Mouse (Mus musculus): Measurements from ENCODE around the gene Spata31d1b. TPM values are rescaled to one million over a fixed set of nuclear protein-coding genes. Genes with fewer than 3 reads are reported as not detected.
"Not testable (repeated sequence)": the region's sequence is repeated elsewhere in the genome, so short reads cannot be mapped to it uniquely, and the experiment has no call there.

Spata31d1b gene
- polyA plus RNA-seq, 1 experiment from 2014 or later = not detected

GRCm38 (mm10) chr13:59690576-59690975, 21.5 kb upstream of the Spata31d1b start:
- DNase-seq (ENCODE audit: low spot score) = no peak
- Histone ChIP-seq H3K27me3 (ENCODE audit: insufficient read depth, low read length) (no peaks in the 10 kb centered on the region), H3K9ac (ENCODE audit: low read depth, low read length) (no peak overlapping the region), H3K27ac (no peak overlapping the region), H3K4me1 (replicated peaks; ENCODE audit: insufficient read depth, low read length) (no peaks in the 10 kb centered on the region), H3K4me3 (replicated peaks; ENCODE audit: low read depth, low read length) (no peak overlapping the region), H3K9me3 (replicated peaks; ENCODE audit: low read length) (no peaks in the 10 kb centered on the region), H3K36me3 (ENCODE audit: insufficient read depth, low read length) (no peaks in the 10 kb centered on the region), H3K4me2 (ENCODE audit: low read length) (no peak overlapping the region)
- no peak for TF ChIP-seq CTCF (IDR thresholded peaks at IDR 0.05; ENCODE audit: low read depth)
- ATAC-seq (replicated peaks; ENCODE audit: low FRiP score, low read depth) = no peak
- WGBS = 77% methylated on average over 7 of the region's 7 CpGs

- no peaks in the 10 kb centered on the region for H3K27me3 ChIP-seq (ENCODE audit: insufficient read depth, low read length)
- WGBS = 70% methylated on average over 10 of the region's 10 CpGs
- no peak for TF ChIP-seq CTCF (IDR thresholded peaks at IDR 0.05; ENCODE audit: low read depth)
- DNase-seq (ENCODE audit: low spot score) (no peak), ATAC-seq (replicated peaks; ENCODE audit: low FRiP score, low read depth) (no peak)
- no peaks in the 10 kb centered on the region for H3K36me3 ChIP-seq (ENCODE audit: insufficient read depth, low read length)
- H3K4me3 ChIP-seq (replicated peaks; ENCODE audit: low read depth, low read length) = no peak overlapping the region
- H3K27ac ChIP-seq = no peak overlapping the region
- H3K9ac ChIP-seq (ENCODE audit: low read depth, low read length) = no peak overlapping the region
- no peaks in the 10 kb centered on the region for H3K9me3 ChIP-seq (replicated peaks; ENCODE audit: low read length)
- H3K4me2 ChIP-seq (ENCODE audit: low read length) = no peak overlapping the region
- H3K4me1 ChIP-seq (replicated peaks; ENCODE audit: insufficient read depth, low read length) = no peaks in the 10 kb centered on the region
Measured at GRCm38 (mm10) chr13:59691478-59691877, 20.6 kb upstream of the Spata31d1b start.

- TF ChIP-seq CTCF (IDR thresholded peaks at IDR 0.05; ENCODE audit: low read depth) = no peak
- Histone ChIP-seq H3K27me3 (ENCODE audit: insufficient read depth, low read length) (no peaks in the 10 kb centered on the region), H3K4me1 (replicated peaks; ENCODE audit: insufficient read depth, low read length) (no peaks in the 10 kb centered on the region), H3K36me3 (ENCODE audit: insufficient read depth, low read length) (no peaks in the 10 kb centered on the region), H3K27ac (no peak within 1 kb of the TSS), H3K9me3 (replicated peaks; ENCODE audit: low read length) (no peaks in the 10 kb centered on the region), H3K4me3 (replicated peaks; ENCODE audit: low read depth, low read length) (no peak within 1 kb of the TSS), H3K4me2 (ENCODE audit: low read length) (no peak within 1 kb of the TSS), H3K9ac (ENCODE audit: low read depth, low read length) (no peak within 1 kb of the TSS)
- DNase-seq (ENCODE audit: low spot score) = no peak
- WGBS = 92% methylated on average over 3 of the region's 3 CpGs
- ATAC-seq (replicated peaks; ENCODE audit: low FRiP score, low read depth) = no peak
Measured at GRCm38 (mm10) chr13:59694008-59694407, 18.1 kb upstream of the Spata31d1b start, which contains the start of gene 4921517D22Rik. Gene 4921517D22Rik (minus strand): TSS chr13:59694108.

GRCm38 (mm10) chr13:59695781-59696180, 16.3 kb upstream of the Spata31d1b start:
- Histone ChIP-seq H3K36me3 (ENCODE audit: insufficient read depth, low read length) (no peaks in the 10 kb centered on the region), H3K27ac (no peak overlapping the region), H3K4me2 (ENCODE audit: low read length) (no peak overlapping the region), H3K9ac (ENCODE audit: low read depth, low read length) (no peak overlapping the region), H3K4me1 (replicated peaks; ENCODE audit: insufficient read depth, low read length) (no peaks in the 10 kb centered on the region), H3K9me3 (replicated peaks; ENCODE audit: low read length) (no peaks in the 10 kb centered on the region), H3K27me3 (ENCODE audit: insufficient read depth, low read length) (no peaks in the 10 kb centered on the region), H3K4me3 (replicated peaks; ENCODE audit: low read depth, low read length) (no peak overlapping the region)
- DNase-seq (ENCODE audit: low spot score) (no peak), ATAC-seq (replicated peaks; ENCODE audit: low FRiP score, low read depth) (no peak)
- TF ChIP-seq CTCF (IDR thresholded peaks at IDR 0.05; ENCODE audit: low read depth) = no peak
- WGBS = 77% methylated on average over 7 of the region's 7 CpGs

GRCm38 (mm10) chr13:59699131-59699530, 13.0 kb upstream of the Spata31d1b start:
- H3K27ac ChIP-seq = no peak overlapping the region
- WGBS = 90% methylated on average over 8 of the region's 8 CpGs
- no peak overlapping the region for H3K9ac ChIP-seq (ENCODE audit: low read depth, low read length)
- H3K4me1 ChIP-seq (replicated peaks; ENCODE audit: insufficient read depth, low read length) = no peaks in the 10 kb centered on the region
- H3K27me3 ChIP-seq (ENCODE audit: insufficient read depth, low read length) = no peaks in the 10 kb centered on the region
- H3K4me2 ChIP-seq (ENCODE audit: low read length) = no peak overlapping the region
- H3K36me3 ChIP-seq (ENCODE audit: insufficient read depth, low read length) = no peaks in the 10 kb centered on the region
- no peak overlapping the region for H3K4me3 ChIP-seq (replicated peaks; ENCODE audit: low read depth, low read length)
- no peak for TF ChIP-seq CTCF (IDR thresholded peaks at IDR 0.05; ENCODE audit: low read depth)
- DNase-seq (ENCODE audit: low spot score) (no peak), ATAC-seq (replicated peaks; ENCODE audit: low FRiP score, low read depth) (no peak)
- no peaks in the 10 kb centered on the region for H3K9me3 ChIP-seq (replicated peaks; ENCODE audit: low read length)

- H3K27me3 ChIP-seq (ENCODE audit: insufficient read depth, low read length); H3K4me3 ChIP-seq (replicated peaks; ENCODE audit: low read depth, low read length); H3K9me3 ChIP-seq (replicated peaks; ENCODE audit: low read length); H3K36me3 ChIP-seq (ENCODE audit: insufficient read depth, low read length); H3K4me2 ChIP-seq (ENCODE audit: low read length); ATAC-seq (replicated peaks; ENCODE audit: low FRiP score, low read depth); H3K9ac ChIP-seq (ENCODE audit: low read depth, low read length); H3K4me1 ChIP-seq (replicated peaks; ENCODE audit: insufficient read depth, low read length); DNase-seq (ENCODE audit: low spot score); H3K27ac ChIP-seq: not testable (repeated sequence)
- whole genome bisulfite sequencing = 57% methylated on average over 1 of the region's 1 CpGs
Measured at GRCm38 (mm10) chr13:59700137-59700536, 11.9 kb upstream of the Spata31d1b start.

- Histone ChIP-seq H3K9me3 (replicated peaks; ENCODE audit: low read length) (no peaks in the 10 kb centered on the region), H3K27me3 (ENCODE audit: insufficient read depth, low read length) (no peaks in the 10 kb centered on the region), H3K4me1 (replicated peaks; ENCODE audit: insufficient read depth, low read length) (no peaks in the 10 kb centered on the region), H3K4me2 (ENCODE audit: low read length) (no peak overlapping the region), H3K4me3 (replicated peaks; ENCODE audit: low read depth, low read length) (no peak overlapping the region), H3K27ac (no peak overlapping the region), H3K36me3 (ENCODE audit: insufficient read depth, low read length) (no peaks in the 10 kb centered on the region), H3K9ac (ENCODE audit: low read depth, low read length) (no peak overlapping the region)
- ATAC-seq (replicated peaks; ENCODE audit: low FRiP score, low read depth) = no peak
- no peak for DNase-seq (ENCODE audit: low spot score)
- TF ChIP-seq CTCF (IDR thresholded peaks at IDR 0.05; ENCODE audit: low read depth) = no peak
- WGBS = 82% methylated on average over 12 of the region's 12 CpGs
Measured at GRCm38 (mm10) chr13:59703514-59703913, 8.6 kb upstream of the Spata31d1b start.

All from kidney, postnatal 0 days (tissue).